Mouse (Mus musculus): ENCODE measurements around the gene Nppc. TPM values are rescaled to one million over a fixed set of nuclear protein-coding genes. Genes with fewer than 3 reads are reported as not detected.
A peak's percentile ranks its signal among the peaks of the same experiment; 100 is the strongest.

The Nppc gene
- polyA plus RNA-seq, 1 experiment from 2014 or later: 1.3 TPM

GRCm38 (mm10) chr1:86623001-86624000 lies 47.1 kb downstream of the Nppc start:
- Histone ChIP-seq H3K9me3 (replicated peaks) (no peaks in the 10 kb centered on the region), H3K4me3 (no peak overlapping the region), H3K4me1 (replicated peaks) (peaks cover 5% of the 10 kb centered on the region; the same call in 1 of the 2 replicates), H3K9ac (no peak overlapping the region), H3K4me2 (peak overlapping the region; percentile 12; the same call in 1 of the 2 replicates), H3K36me3 (no peaks in the 10 kb centered on the region), H3K27me3 (replicated peaks) (no peaks in the 10 kb centered on the region), H3K27ac (ENCODE audit: poor library complexity, severe bottlenecking) (no peak overlapping the region)
- ATAC-seq (ENCODE audit: insufficient number of reproducible peaks, low FRiP score): no peak
- 46% methylated on average over 16 of the region's 16 CpGs for WGBS

GRCm38 (mm10) chr1:86622296-86622695 lies 48.1 kb downstream of the Nppc start:
- Histone ChIP-seq H3K27me3 (replicated peaks) (no peaks in the 10 kb centered on the region), H3K27ac (ENCODE audit: poor library complexity, severe bottlenecking) (no peak overlapping the region), H3K9me3 (replicated peaks) (no peaks in the 10 kb centered on the region), H3K4me3 (no peak overlapping the region), H3K4me2 (no peak overlapping the region), H3K4me1 (replicated peaks) (peaks cover 5% of the 10 kb centered on the region; the same call in 1 of the 2 replicates), H3K36me3 (no peaks in the 10 kb centered on the region), H3K9ac (no peak overlapping the region)
- WGBS: 77% methylated on average over 2 of the region's 2 CpGs
- ATAC-seq (ENCODE audit: insufficient number of reproducible peaks, low FRiP score): no peak

- Histone ChIP-seq H3K4me1 (replicated peaks) (peaks cover 4% of the 10 kb centered on the region; the same call in 1 of the 2 replicates), H3K27ac (ENCODE audit: poor library complexity, severe bottlenecking) (no peak overlapping the region), H3K27me3 (replicated peaks) (no peaks in the 10 kb centered on the region), H3K9ac (no peak overlapping the region), H3K36me3 (no peaks in the 10 kb centered on the region), H3K4me3 (no peak overlapping the region), H3K9me3 (replicated peaks) (no peaks in the 10 kb centered on the region), H3K4me2 (no peak overlapping the region)
- no peak for ATAC-seq (ENCODE audit: insufficient number of reproducible peaks, low FRiP score)
- WGBS: 58% methylated on average over 10 of the region's 10 CpGs
Observed at GRCm38 (mm10) chr1:86618454-86619125, 51.8 kb downstream of the Nppc start.

Small RNAs within 50 kb of the gene (microRNA-seq; reads per million reads assigned to microRNA genes)
- not detected for gene Gm22955

Other genes starting within 250 kb of the Nppc start
- gene Nmur1, start 244.3 kb downstream of the Nppc start, polyA plus RNA-seq (2016; fragmentation: Nextera tagmentation; extraction: Ambion mirVana): not detected in 2 replicates
- gene Tex44, start 244.2 kb downstream of the Nppc start, polyA plus RNA-seq (2016; fragmentation: Nextera tagmentation; extraction: Ambion mirVana): not detected in 2 replicates
- gene Ptma, start 143.8 kb downstream of the Nppc start, polyA plus RNA-seq (2016; fragmentation: Nextera tagmentation; extraction: Ambion mirVana): 1,057 and 1,113 TPM in 2 replicates
- gene Pde6d, start 87.9 kb downstream of the Nppc start, polyA plus RNA-seq (2016; fragmentation: Nextera tagmentation; extraction: Ambion mirVana): 83.5 and 89.5 TPM in 2 replicates
- gene Cops7b, start 87.7 kb downstream of the Nppc start, polyA plus RNA-seq (2016; fragmentation: Nextera tagmentation; extraction: Ambion mirVana): 28.6 and 32.6 TPM in 2 replicates
- gene Dis3l2, start 33.2 kb upstream of the Nppc start, polyA plus RNA-seq (2016; fragmentation: Nextera tagmentation; extraction: Ambion mirVana): 17.0 and 18.2 TPM in 2 replicates

Data from heart, embryonic 12.5 days (tissue).